Mouse (Mus musculus) brain, embryonic 14.5 days (tissue): ENCODE measurements around the gene Ttc37.

Experiments
- CTCF ChIP-seq: fragments of 200-500 bp; IDR thresholded peaks from 2 replicates; pipeline ENCODE4 v1.5.1; 2012; ENCODE audit warnings: inconsistent platforms, mild to moderate bottlenecking, moderate library complexity, borderline replicate concordance; ENCODE audit not compliant: insufficient read depth, insufficient read length; ENCODE audit errors: extremely low read depth
- POLR2A ChIP-seq: fragments of 200-500 bp; IDR thresholded peaks from 2 replicates; pipeline ENCODE4 v1.6.1; 2012; ENCODE audit warnings: mild to moderate bottlenecking, inconsistent platforms, borderline replicate concordance; ENCODE audit not compliant: poor library complexity, insufficient read depth, insufficient read length, severe bottlenecking; ENCODE audit errors: extremely low read depth

DNA sequence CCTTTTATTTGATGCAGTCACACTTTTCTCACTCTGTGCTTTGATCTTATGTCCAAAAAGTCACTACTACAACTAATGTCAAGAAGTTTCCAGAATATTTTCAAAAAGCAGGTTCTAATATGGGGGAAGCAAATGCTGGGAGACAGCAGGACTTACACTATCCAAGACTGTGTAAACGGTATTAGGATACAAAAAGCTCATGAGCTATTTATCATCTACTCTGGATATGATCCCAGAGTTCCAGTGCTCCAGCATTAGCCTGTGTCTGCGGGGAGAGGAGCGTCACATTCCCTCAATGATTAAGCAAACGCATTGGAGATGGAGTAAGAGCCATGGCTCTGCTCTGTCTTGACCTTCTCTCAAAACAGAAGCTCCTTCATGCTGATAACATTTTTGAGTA, 101.4 kb downstream of the Ttc37 start:
- TF ChIP-seq CTCF (no peak), POLR2A (no peak)
